Mouse (Mus musculus) hindbrain, embryonic 16.5 days (tissue): ENCODE measurements around the gene Rcor2. TPM values are rescaled to one million over a fixed set of nuclear protein-coding genes. Genes with fewer than 3 reads are reported as not detected.

Source experiments
- ATAC-seq: fragments of 200-750 bp; cut with Nextera tagmentation; 2 replicates; pipeline ENCODE4 v1.8.0; 2017; ENCODE audit warnings: moderate TSS enrichment, moderate library complexity
- H3K27ac ChIP-seq: fragments of 300-500 bp; sonication (generic); 2 replicates; pipeline ENCODE4 v1.5.1; 2014; ENCODE audit warnings: low read depth, mild to moderate bottlenecking, control low read depth, low read length, moderate library complexity
- H3K27me3 ChIP-seq: fragments of 300-500 bp; sonication (generic); replicated peaks from 2 replicates; pipeline ENCODE4 v1.6.1; 2014; ENCODE audit warnings: low read length; ENCODE audit not compliant: control insufficient read depth, insufficient read depth
- H3K36me3 ChIP-seq: fragments of 300-500 bp; sonication (generic); 2 replicates; pipeline ENCODE4 v1.6.1; 2014; ENCODE audit warnings: mild to moderate bottlenecking, low read length, moderate library complexity, mixed read lengths; ENCODE audit not compliant: control insufficient read depth, insufficient read depth
- H3K4me1 ChIP-seq: fragments of 300-500 bp; sonication (generic); 2 replicates; pipeline ENCODE4 v1.6.1; 2014; ENCODE audit warnings: low read depth, low read length; ENCODE audit not compliant: control insufficient read depth, insufficient read depth
- H3K4me2 ChIP-seq: fragments of 300-500 bp; sonication (generic); 2 replicates; pipeline ENCODE4 v1.6.1; 2014; ENCODE audit warnings: mild to moderate bottlenecking, low read length, control low read depth, moderate library complexity
- H3K4me3 ChIP-seq: fragments of 300-500 bp; sonication (generic); 2 replicates; pipeline ENCODE4 v1.5.1; 2014; ENCODE audit warnings: mild to moderate bottlenecking, low read length, control low read depth, moderate library complexity
- H3K9ac ChIP-seq: fragments of 300-500 bp; sonication (generic); 2 replicates; pipeline ENCODE4 v1.6.1; 2014; ENCODE audit warnings: low read depth, mild to moderate bottlenecking, control low read depth, low read length, moderate library complexity
- H3K9me3 ChIP-seq: fragments of 300-500 bp; sonication (generic); 2 replicates; pipeline ENCODE4 v1.6.1; 2014; ENCODE audit warnings: mild to moderate bottlenecking, low read length, moderate library complexity; ENCODE audit not compliant: control insufficient read depth
- WGBS: fragments of 180-500 bp; shearing (Covaris S2); extraction: QIAGEN DNeasy Blood & Tissue Kit; methylation state at CpG from one replicate; pipeline ENCODE4 v1.1.7; 2014; 5-methylcytosine and 5-hydroxymethylcytosine counted together
- polyA plus RNA-seq: library from polyadenylated mRNA; unstranded; fragments of >200 nt; fragmentation: Nextera tagmentation; extraction: Ambion mirVana; gene quantifications from 2 replicates; pipeline ENCODE4 v1.2.1, GENCODE M21; 2015

Rcor2 gene
- polyA plus RNA-seq, 1 experiment from 2014 or later, result 10.5 TPM

GRCm38 (mm10) chr19:7320181-7320580 is 53.1 kb downstream of the Rcor2 start:
- WGBS, result 62% methylated on average over 2 of the region's 2 CpGs
- Histone ChIP-seq H3K27me3 (no peaks in the 10 kb centered on the region), H3K36me3 (no peaks in the 10 kb centered on the region)

GRCm38 (mm10) chr19:7321391-7321790 is 54.3 kb downstream of the Rcor2 start:
- Histone ChIP-seq H3K27ac (no peak overlapping the region), H3K4me2 (no peak overlapping the region), H3K9me3 (no peaks in the 10 kb centered on the region), H3K27me3 (no peaks in the 10 kb centered on the region), H3K9ac (no peak overlapping the region), H3K4me1 (no peaks in the 10 kb centered on the region), H3K36me3 (no peaks in the 10 kb centered on the region), H3K4me3 (no peak overlapping the region)
- ATAC-seq, result no peak
- WGBS, result 80% methylated on average over 3 of the region's 3 CpGs

More at GRCm38 (mm10) chr19:7320181-7320580, 53.1 kb downstream of the Rcor2 start:
- Histone ChIP-seq H3K4me3 (no peak overlapping the region), H3K9me3 (no peaks in the 10 kb centered on the region), H3K4me1 (peaks cover 3% of the 10 kb centered on the region), H3K4me2 (no peak overlapping the region), H3K9ac (no peak overlapping the region), H3K27ac (no peak overlapping the region)
- no peak for ATAC-seq

Other genes with a start within 250 kb of the Rcor2 start
- gene Fermt3, start 247.9 kb upstream of the Rcor2 start, polyA plus RNA-seq, result 4.0 and 5.7 TPM in 2 replicates
- 214 and 236 TPM in 2 replicates for gene Stip1, start 227.4 kb upstream of the Rcor2 start, polyA plus RNA-seq
- 6.3 and 7.1 TPM in 2 replicates for gene Macrod1, start 210.5 kb upstream of the Rcor2 start, polyA plus RNA-seq
- 8.8 and 11.3 TPM in 2 replicates for gene Flrt1, start 161.6 kb upstream of the Rcor2 start, polyA plus RNA-seq
- gene Otub1, start 61.0 kb upstream of the Rcor2 start, polyA plus RNA-seq, result 246 and 249 TPM in 2 replicates
- 1,071 and 1,270 TPM in 2 replicates for gene Cox8a, start 49.7 kb upstream of the Rcor2 start, polyA plus RNA-seq
- 60.6 and 66.9 TPM in 2 replicates for gene Naa40, start 26.1 kb upstream of the Rcor2 start, polyA plus RNA-seq
- gene Mark2, start 74.5 kb downstream of the Rcor2 start, polyA plus RNA-seq, result 40.5 and 43.2 TPM in 2 replicates
- 23.4 and 34.0 TPM in 2 replicates for gene Spindoc, start 115.7 kb downstream of the Rcor2 start, polyA plus RNA-seq
- gene 2700081O15Rik, start 150.3 kb downstream of the Rcor2 start, polyA plus RNA-seq, result 11.2 and 12.4 TPM in 2 replicates
- 693 and 702 TPM in 2 replicates for gene Rtn3, start 216.0 kb downstream of the Rcor2 start, polyA plus RNA-seq
- 5.7 and 5.8 TPM in 2 replicates for gene Atl3, start 226.7 kb downstream of the Rcor2 start, polyA plus RNA-seq